Mouse (Mus musculus): ENCODE results near the gene Zmiz1. TPM values are rescaled to one million over a fixed set of nuclear protein-coding genes. Genes with fewer than 3 reads are reported as not detected.

Gene Zmiz1
- total RNA-seq, 2 experiments from 2014 or later: 87.7 to 99.3 TPM

DNA sequence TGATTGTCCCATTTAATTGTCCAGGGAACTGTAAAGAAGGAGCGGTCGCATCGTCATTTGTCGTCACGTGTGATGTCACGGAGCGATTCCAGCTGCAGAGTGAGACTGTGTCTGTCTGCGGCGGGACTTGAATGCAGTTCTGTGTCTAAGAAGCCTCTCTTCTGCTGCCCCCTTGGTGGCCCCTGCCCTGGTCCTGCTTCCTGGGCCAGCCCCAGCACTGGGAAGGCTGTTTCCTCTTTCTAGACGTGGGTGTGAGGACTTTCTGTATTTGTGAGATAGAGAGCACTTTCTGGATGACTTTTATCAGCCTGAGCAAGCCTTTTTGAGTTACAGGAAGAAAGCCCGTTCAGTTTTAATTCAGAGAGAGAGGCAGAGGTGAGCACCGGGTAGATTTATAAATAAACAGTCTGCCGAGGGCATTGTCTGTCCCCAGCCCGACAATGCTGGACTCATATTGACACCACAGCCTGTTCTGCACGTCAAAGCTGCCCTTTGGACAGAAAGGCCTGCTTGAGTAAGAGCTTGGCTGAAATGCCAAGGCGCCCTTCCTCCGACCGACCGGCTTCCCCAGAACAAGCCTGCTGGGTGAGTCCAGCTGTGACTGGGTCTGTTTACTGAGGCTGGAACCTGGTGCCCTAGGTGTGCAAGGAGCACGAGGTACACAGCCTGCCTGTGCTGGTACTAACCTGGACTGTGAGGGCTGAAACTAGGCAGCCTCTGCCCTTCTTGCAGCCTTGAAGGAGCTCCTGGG lies 22.1 kb downstream of the Zmiz1 start:
- TF ChIP-seq CTCF (conservative IDR thresholded peaks at IDR 0.05): no peak
- DNase-seq (ENCODE audit: low spot score in 2 of 2): no peak
- no peak overlapping the region for H3K4me3 ChIP-seq
- H3K27ac ChIP-seq: peak overlapping the region; percentile 67

DNA sequence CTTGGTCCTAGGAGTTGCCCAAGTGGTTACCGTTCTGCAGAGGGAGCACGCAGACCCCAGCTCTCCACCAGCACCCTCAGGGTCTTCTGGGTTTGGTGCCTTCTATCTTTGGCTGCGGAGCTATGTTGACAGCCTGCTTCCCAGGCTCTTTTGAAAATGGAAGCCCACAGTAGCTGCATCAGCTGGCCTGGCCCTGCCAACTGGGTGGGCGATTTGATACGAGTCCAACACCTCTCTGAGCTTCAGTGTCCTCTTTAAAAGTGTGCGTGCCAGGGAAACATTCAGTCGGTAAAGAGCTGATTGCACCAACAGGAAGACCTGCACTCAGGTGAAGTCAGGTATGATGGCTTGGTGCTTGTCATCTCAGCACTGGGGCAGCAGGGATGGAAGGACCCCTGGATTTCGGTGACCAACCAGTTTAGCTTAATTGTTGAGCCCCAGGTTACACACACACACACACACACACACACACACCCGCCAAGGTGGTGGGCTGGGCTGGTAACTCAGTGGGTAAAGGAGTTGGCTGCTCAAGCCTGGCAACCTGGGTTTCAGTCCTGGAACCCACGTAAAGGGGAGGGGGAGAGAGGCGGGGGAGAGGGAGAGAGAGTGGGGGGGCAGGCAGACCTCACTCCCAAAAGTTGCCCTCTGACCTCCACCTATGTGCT lies 22.8 kb downstream of the Zmiz1 start:
- peak overlapping the region; percentile 67; the same call in 1 of the 2 replicates for H3K27ac ChIP-seq
- TF ChIP-seq CTCF (conservative IDR thresholded peaks at IDR 0.05): no peak
- no peak for DNase-seq (ENCODE audit: low spot score in 2 of 2)
- no peak overlapping the region for H3K4me3 ChIP-seq

DNA sequence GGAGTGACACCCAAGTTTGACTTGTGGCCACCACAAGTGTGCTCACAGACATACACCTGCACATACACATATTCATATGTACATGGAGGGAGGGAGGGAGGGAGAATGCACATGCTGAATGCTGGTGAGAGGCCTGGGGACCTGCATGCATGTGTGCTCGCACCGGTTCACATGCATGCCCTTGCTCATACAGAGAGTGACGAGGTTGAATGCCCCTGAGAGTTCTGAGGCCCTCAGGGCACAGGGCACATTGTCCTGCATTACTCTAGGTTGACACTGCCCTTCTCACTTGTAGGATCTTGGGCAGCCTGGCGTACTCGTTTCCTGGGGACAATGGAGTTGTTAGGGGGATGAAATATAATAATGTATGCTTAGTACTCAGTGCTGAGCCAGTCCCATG lies 23.4 kb downstream of the Zmiz1 start:
- Histone ChIP-seq H3K4me3 (no peak overlapping the region), H3K27ac (no peak overlapping the region)
- TF ChIP-seq CTCF (conservative IDR thresholded peaks at IDR 0.05): no peak
- DNase-seq (ENCODE audit: low spot score in 2 of 2): no peak

DNA sequence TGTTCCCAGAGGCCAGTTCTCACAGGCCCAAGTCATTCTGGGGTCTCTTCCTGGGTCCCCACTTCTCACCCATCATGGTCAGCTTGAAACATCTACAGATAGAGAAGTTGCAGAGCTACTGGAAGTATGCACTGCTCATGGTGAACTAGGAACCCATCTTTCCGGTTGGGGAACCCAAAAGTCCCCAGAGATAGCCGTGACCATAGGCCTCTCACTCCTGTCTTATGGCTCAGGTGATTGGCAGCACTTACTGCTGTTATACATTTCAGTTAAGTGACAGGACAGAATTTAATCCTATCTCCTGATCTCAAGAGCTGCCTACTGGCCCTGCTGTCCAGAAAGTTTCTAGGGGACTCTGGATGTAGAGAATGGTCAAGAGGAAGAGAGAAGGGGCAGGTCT lies 24.3 kb downstream of the Zmiz1 start:
- Histone ChIP-seq H3K4me3 (no peak overlapping the region), H3K27ac (no peak overlapping the region)
- no peak for TF ChIP-seq CTCF (conservative IDR thresholded peaks at IDR 0.05)
- no peak for DNase-seq (ENCODE audit: low spot score in 2 of 2)

DNA sequence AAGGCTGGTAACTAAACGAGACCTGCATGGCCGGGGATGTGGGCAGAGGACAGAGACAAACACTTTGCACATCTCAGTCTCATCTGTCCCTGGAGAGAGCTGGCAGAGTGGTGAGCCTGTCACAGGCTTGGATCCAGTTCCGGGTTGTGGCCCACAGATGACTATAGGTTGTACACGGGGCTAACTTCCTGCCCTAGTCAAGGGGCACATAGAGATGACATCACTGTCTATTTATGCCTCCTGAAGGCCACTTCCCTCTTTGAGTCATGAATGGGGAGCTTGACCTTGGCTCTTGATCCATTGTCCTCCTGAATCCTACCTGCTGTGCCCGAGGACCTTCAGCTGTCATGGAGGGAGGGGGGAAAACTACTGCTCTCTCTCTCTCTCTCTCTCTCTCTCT lies 25.1 kb downstream of the Zmiz1 start:
- DNase-seq (ENCODE audit: low spot score in 2 of 2): no peak
- Histone ChIP-seq H3K4me3 (no peak overlapping the region), H3K27ac (no peak overlapping the region)
- no peak for TF ChIP-seq CTCF (conservative IDR thresholded peaks at IDR 0.05)

DNA sequence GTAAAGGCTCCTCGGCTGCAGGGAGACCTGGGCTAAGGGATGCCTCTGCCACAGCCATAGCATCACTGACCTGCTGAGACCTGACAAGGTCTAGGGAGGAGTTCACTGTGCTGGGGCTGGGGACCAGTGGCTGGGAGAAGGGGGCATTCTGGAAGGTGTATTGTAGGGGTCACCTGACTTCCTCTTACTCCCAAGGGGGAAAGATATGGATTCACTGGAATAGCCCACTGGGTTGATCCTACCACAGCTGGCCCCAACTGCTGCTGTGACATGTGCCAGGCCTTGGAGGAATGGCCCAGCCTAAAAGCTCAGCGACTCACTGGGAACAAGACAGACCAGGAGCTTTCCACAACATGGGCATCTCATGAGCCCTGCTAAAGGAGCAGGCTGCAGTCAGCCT lies 27.2 kb downstream of the Zmiz1 start:
- no peak for TF ChIP-seq CTCF (conservative IDR thresholded peaks at IDR 0.05)
- Histone ChIP-seq H3K27ac (no peak overlapping the region), H3K4me3 (no peak overlapping the region)
- DNase-seq (ENCODE audit: low spot score in 2 of 2): no peak

DNA sequence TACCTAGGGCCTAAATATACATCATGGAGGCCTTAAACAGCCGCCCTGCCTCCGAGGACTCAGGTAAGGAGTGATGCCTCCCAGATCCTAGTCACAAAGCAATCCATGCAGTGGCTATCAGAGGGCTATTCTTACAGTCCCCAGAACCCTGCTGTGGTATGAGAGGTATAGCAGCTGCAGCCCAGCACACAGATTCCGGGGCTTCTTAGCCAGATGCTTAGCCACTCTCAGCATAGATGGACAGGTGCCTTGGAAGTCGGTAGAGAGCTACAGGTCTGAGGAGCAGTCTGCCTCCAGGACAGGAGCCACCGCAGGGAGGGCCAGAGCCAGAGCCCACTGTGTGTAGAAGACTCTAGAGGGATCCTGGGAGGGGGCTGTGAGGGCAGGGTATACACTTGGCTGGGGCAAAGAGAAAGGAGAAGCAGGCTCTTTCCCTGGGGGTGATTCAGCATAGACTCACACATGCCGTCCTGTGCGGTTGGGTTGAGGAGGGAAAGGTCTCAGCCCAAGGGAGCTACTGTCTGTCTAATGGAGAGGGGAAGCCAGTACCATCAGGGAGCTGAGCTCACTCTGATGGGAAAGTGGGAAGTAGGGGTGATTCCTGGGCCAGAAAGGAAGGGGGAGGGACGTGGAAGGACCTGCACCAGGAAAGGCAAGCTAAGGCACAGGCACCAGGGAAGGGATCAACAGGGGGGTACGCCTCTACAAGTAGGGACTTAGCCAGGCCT lies 27.9 kb downstream of the Zmiz1 start:
- no peak for TF ChIP-seq CTCF (conservative IDR thresholded peaks at IDR 0.05)
- peak overlapping the region; percentile 60; the same call in 1 of the 2 replicates for H3K27ac ChIP-seq
- no peak overlapping the region for H3K4me3 ChIP-seq
- no peak for DNase-seq (ENCODE audit: low spot score in 2 of 2)

DNA sequence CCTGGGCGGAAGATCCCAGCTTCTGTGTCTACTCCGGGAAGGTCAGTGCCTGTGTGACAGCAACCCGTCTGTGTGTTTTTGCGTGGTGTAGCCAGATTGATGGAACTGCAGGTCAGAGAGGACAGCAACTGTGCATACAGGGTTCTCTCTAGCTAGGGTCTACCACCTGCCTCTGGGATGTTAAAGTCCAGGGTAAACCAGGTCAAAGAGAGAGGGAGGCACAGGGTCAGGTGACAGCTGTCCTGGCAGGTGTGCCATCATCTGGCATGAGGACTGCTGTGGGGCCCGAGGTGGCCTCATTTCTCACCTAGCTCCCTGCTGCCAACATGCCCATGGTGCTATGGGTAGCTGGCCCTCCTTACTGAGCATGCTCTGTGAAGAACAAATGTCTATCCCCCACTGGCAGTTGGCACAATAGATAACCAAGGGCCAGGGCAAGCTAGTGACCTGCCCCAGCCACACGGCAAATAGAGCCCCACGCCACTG lies 28.5 kb downstream of the Zmiz1 start:
- Histone ChIP-seq H3K4me3 (no peak overlapping the region), H3K27ac (peak overlapping the region; percentile 60)
- no peak for TF ChIP-seq CTCF (conservative IDR thresholded peaks at IDR 0.05)
- DNase-seq (ENCODE audit: low spot score in 2 of 2): no peak

DNA sequence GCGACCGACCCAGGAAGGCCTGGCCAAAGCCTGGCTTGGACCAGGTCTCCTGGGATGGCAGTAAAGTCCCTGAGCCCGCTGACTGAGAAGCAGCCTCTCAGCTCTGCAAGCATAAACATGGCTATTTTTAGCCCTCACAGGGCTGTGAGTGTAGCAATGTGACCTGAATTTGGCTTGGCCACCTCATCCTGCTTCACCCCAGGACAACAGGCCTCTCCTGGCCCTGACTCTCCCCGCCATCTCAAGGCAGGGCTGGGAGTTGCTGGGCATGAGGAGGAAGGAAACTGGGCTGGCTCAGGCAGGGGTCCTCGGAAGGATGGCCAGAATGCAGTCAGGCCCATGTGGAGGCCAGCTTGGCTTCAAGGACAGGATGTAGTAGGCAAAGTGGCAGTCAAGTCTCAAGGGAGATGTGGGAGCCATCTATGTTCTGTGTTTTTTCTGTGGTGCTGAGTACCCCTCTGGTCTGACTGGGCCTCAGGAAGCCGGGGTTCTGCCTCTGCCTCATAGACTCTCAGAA lies 29.2 kb downstream of the Zmiz1 start:
- peak in 1 of 2 experiments; percentile 33 for DNase-seq (ENCODE audit: low spot score in 2 of 2)
- Histone ChIP-seq H3K4me3 (no peak overlapping the region), H3K27ac (peak overlapping the region; percentile 60)
- TF ChIP-seq CTCF (conservative IDR thresholded peaks at IDR 0.05): 0 out of 2 replicates have a peak, but pooled peaks have one; percentile 8

DNA sequence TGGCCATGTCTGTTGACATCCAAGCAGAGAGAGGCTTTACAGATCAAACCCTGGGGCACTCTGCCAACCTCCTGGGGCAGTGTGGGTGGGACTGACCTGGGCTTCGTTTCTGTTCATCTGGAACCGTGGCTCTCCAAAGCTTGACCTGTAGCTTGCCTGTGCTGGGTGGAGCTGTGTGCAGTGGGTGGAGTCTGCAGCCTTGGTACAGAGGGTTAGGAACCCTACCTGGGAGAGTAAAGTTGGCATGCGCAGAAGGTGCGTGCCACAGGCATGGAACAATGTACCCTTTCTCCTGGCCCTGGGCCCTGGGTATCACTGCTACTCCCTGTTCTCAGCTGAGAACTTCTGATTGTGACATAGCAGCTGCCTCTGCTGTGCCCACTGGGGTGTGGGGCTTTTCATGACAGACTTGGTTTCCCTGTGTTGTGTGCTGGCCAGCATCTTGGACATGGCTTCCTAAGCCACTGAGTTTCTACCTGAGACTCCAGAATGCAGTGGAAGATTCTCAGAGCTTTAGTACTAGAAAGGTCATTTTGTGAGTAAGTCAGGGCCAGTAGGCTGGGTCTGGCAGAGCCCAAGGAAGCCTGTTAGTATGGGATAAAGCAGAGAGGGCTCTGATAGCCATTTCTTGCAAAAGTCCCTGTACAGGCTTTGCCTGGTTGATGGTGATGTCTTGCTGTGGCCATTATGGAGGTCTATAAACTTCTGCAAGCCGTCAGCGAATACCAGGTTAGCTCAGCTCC lies 30.5 kb downstream of the Zmiz1 start:
- TF ChIP-seq CTCF (conservative IDR thresholded peaks at IDR 0.05): no peak
- no peak overlapping the region for H3K4me3 ChIP-seq
- H3K27ac ChIP-seq: 0 out of 2 replicates have a peak overlapping the region, but pooled peaks have one; percentile 25
- DNase-seq (ENCODE audit: low spot score in 2 of 2): no peak

DNA sequence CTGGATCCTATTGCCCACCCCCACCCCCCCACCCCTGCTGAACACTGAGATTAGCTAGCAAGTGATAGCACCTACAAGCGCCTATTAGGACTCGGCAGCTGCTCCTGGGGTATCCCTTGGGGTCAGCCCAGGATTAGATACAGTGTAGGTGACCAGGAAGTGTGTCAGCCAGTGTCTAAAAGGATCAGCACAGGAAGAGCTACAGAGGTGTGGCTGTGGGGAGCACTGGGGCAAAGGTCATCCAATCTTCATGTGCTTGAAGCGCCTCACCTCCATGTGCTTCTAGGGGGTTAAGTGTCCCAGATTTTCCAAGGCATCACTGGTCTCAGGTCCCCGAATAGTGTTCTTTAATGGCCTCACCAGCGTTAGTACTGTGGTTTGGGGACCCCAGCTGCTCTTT lies 33.0 kb downstream of the Zmiz1 start:
- no peak for DNase-seq (ENCODE audit: low spot score in 2 of 2)
- H3K27ac ChIP-seq: no peak overlapping the region
- TF ChIP-seq CTCF (conservative IDR thresholded peaks at IDR 0.05): no peak
- H3K4me3 ChIP-seq: no peak overlapping the region

DNA sequence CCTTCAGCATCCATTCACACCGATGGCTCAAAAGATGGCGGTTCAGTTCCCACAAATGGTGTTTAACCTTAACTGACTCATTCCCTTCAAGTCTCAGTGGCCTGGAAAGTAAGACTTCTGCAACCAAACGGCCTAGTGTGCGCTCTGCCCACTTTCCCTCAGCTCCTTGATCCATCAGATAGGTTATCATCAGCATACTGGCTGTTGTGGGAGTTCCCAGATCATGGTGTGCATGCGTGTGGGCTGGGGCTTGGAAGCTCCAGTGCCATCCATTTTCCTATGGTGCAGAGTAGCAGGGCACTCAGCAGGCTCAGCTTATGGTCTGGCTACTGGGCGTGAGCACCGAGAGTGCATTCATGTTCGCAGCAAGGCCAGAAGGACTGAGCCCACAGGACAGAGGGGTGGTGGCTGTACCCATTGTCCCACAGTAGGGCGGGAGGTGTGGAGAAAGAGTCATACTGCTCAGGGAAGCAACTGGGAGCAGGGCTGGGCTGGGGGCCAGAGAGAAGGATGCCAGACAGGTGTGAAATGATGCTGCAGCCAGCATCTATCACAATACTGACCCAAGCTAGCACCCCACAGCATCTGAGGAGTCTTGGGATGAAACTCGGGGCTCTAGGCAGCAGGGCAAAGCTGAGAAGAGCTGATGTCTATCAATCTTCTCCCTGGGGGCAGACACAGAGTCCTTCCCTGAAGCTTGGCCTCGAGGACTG lies 33.7 kb downstream of the Zmiz1 start:
- Histone ChIP-seq H3K4me3 (no peak overlapping the region; the same call in 1 of the 2 replicates), H3K27ac (peak overlapping the region; percentile 46; the same call in 1 of the 2 replicates)
- no peak for DNase-seq (ENCODE audit: low spot score in 2 of 2)
- TF ChIP-seq CTCF (conservative IDR thresholded peaks at IDR 0.05): no peak

All from layer of hippocampus, adult 2 months (tissue).